Mouse (Mus musculus): ENCODE data around the gene Klhl20. TPM values are rescaled to one million over a fixed set of nuclear protein-coding genes. Genes with fewer than 3 reads are reported as not detected.
A peak's percentile ranks its signal among the peaks of the same experiment; 100 is the strongest.

Gene Klhl20
- polyA plus RNA-seq, 1 experiment from 2014 or later, result 20.9 TPM

- Histone ChIP-seq H3K36me3 (replicated peaks) (no peaks in the 10 kb centered on the region), H3K9me3 (no peaks in the 10 kb centered on the region), H3K27me3 (peaks cover 4% of the 10 kb centered on the region; the same call in 1 of the 2 replicates), H3K4me3 (replicated peaks) (no peak overlapping the region), H3K9ac (no peak overlapping the region), H3K4me1 (0 out of 2 replicates have a peak, but pooled peaks cover 9% of the 10 kb centered on the region), H3K27ac (no peak overlapping the region), H3K4me2 (no peak overlapping the region)
- ATAC-seq (ENCODE audit: low FRiP score), result no peak
- WGBS, result 89% methylated on average over 9 of the region's 9 CpGs
These were observed 8.9 kb upstream of the Klhl20 start for GRCm38 (mm10) chr1:161140026-161140762.

GRCm38 (mm10) chr1:161139496-161139895 is 8.2 kb upstream of the Klhl20 start:
- 89% methylated on average over 2 of the region's 2 CpGs for WGBS
- Histone ChIP-seq H3K27me3 (peaks cover 4% of the 10 kb centered on the region; the same call in 1 of the 2 replicates), H3K9me3 (no peaks in the 10 kb centered on the region), H3K4me1 (0 out of 2 replicates have a peak, but pooled peaks cover 9% of the 10 kb centered on the region), H3K4me2 (no peak overlapping the region), H3K9ac (no peak overlapping the region), H3K4me3 (replicated peaks) (no peak overlapping the region), H3K36me3 (replicated peaks) (no peaks in the 10 kb centered on the region), H3K27ac (no peak overlapping the region)
- no peak for ATAC-seq (ENCODE audit: low FRiP score)

GRCm38 (mm10) chr1:161126461-161126860 is 4.8 kb downstream of the Klhl20 start:
- H3K27me3 ChIP-seq, result no peaks in the 10 kb centered on the region
- ATAC-seq (ENCODE audit: low FRiP score), result no peak
- H3K27ac ChIP-seq, result no peak overlapping the region
- H3K4me2 ChIP-seq, result no peak overlapping the region
- H3K9ac ChIP-seq, result no peak overlapping the region
- peaks cover 13% of the 10 kb centered on the region for H3K4me1 ChIP-seq
- H3K36me3 ChIP-seq (replicated peaks), result peaks cover 5% of the 10 kb centered on the region; the same call in 1 of the 2 replicates
- no peaks in the 10 kb centered on the region for H3K9me3 ChIP-seq
- H3K4me3 ChIP-seq (replicated peaks), result no peak overlapping the region
- 81% methylated on average over 1 of the region's 1 CpGs for WGBS

- no peak for ATAC-seq (ENCODE audit: low FRiP score)
- no peaks in the 10 kb centered on the region for H3K27me3 ChIP-seq
- no peak overlapping the region for H3K4me2 ChIP-seq
- H3K27ac ChIP-seq, result no peak overlapping the region
- H3K9me3 ChIP-seq, result no peaks in the 10 kb centered on the region
- H3K4me3 ChIP-seq (replicated peaks), result no peak overlapping the region
- H3K4me1 ChIP-seq, result no peaks in the 10 kb centered on the region
- WGBS, result 90% methylated on average over 10 of the region's 10 CpGs
- H3K9ac ChIP-seq, result no peak overlapping the region
- H3K36me3 ChIP-seq (replicated peaks), result peaks cover 10% of the 10 kb centered on the region
These were observed 8.5 kb downstream of the Klhl20 start for GRCm38 (mm10) chr1:161122661-161123418.

GRCm38 (mm10) chr1:161114591-161114990 is 16.7 kb downstream of the Klhl20 start:
- Histone ChIP-seq H3K27me3 (no peaks in the 10 kb centered on the region), H3K4me3 (replicated peaks) (no peak overlapping the region), H3K9ac (no peak overlapping the region), H3K4me2 (no peak overlapping the region), H3K36me3 (replicated peaks) (peaks cover under 1% of the 10 kb centered on the region; the same call in 1 of the 2 replicates), H3K27ac (no peak overlapping the region), H3K4me1 (no peaks in the 10 kb centered on the region), H3K9me3 (no peaks in the 10 kb centered on the region)
- ATAC-seq (ENCODE audit: low FRiP score), result no peak

- H3K4me2 ChIP-seq, result no peak overlapping the region
- H3K4me1 ChIP-seq, result no peaks in the 10 kb centered on the region
- no peak overlapping the region for H3K27ac ChIP-seq
- no peak overlapping the region for H3K9ac ChIP-seq
- no peaks in the 10 kb centered on the region for H3K9me3 ChIP-seq
- H3K27me3 ChIP-seq, result no peaks in the 10 kb centered on the region
- WGBS, result 87% methylated on average over 8 of the region's 8 CpGs
- no peak for ATAC-seq (ENCODE audit: low FRiP score)
- H3K36me3 ChIP-seq (replicated peaks), result peaks cover 15% of the 10 kb centered on the region
- no peak overlapping the region for H3K4me3 ChIP-seq (replicated peaks)
These were observed 22.1 kb downstream of the Klhl20 start for GRCm38 (mm10) chr1:161109216-161109615.

- H3K4me1 ChIP-seq, result no peaks in the 10 kb centered on the region
- peaks cover 27% of the 10 kb centered on the region for H3K36me3 ChIP-seq (replicated peaks)
- no peaks in the 10 kb centered on the region for H3K27me3 ChIP-seq
- no peak overlapping the region for H3K9ac ChIP-seq
- no peaks in the 10 kb centered on the region for H3K9me3 ChIP-seq
- H3K4me2 ChIP-seq, result no peak overlapping the region
- ATAC-seq (ENCODE audit: low FRiP score), result no peak
- no peak overlapping the region for H3K4me3 ChIP-seq (replicated peaks)
- 81% methylated on average over 1 of the region's 1 CpGs for WGBS
- no peak overlapping the region for H3K27ac ChIP-seq
These were observed 27.5 kb downstream of the Klhl20 start for GRCm38 (mm10) chr1:161103842-161104241.

GRCm38 (mm10) chr1:161099721-161100405 is 31.4 kb downstream of the Klhl20 start:
- H3K9ac ChIP-seq, result no peak overlapping the region
- no peak for ATAC-seq (ENCODE audit: low FRiP score)

GRCm38 (mm10) chr1:161077243-161077642 is 54.1 kb downstream of the Klhl20 start:
- H3K9me3 ChIP-seq, result no peaks in the 10 kb centered on the region
- no peak overlapping the region for H3K4me2 ChIP-seq
- peaks cover 40% of the 10 kb centered on the region for H3K36me3 ChIP-seq (replicated peaks)
- WGBS, result 90% methylated on average over 3 of the region's 3 CpGs
- H3K9ac ChIP-seq, result no peak overlapping the region
- H3K27ac ChIP-seq, result no peak overlapping the region
- H3K4me1 ChIP-seq, result peaks cover 18% of the 10 kb centered on the region
- H3K4me3 ChIP-seq (replicated peaks), result no peak overlapping the region
- ATAC-seq (ENCODE audit: low FRiP score), result no peak
- H3K27me3 ChIP-seq, result no peaks in the 10 kb centered on the region

More at GRCm38 (mm10) chr1:161099721-161100405, 31.4 kb downstream of the Klhl20 start:
- no peak overlapping the region for H3K4me2 ChIP-seq
- H3K4me3 ChIP-seq (replicated peaks), result no peak overlapping the region
- WGBS, result 95% methylated on average over 4 of the region's 4 CpGs
- H3K36me3 ChIP-seq (replicated peaks), result peaks cover 27% of the 10 kb centered on the region
- no peaks in the 10 kb centered on the region for H3K9me3 ChIP-seq
- H3K4me1 ChIP-seq, result no peaks in the 10 kb centered on the region
- H3K27ac ChIP-seq, result no peak overlapping the region
- H3K27me3 ChIP-seq, result no peaks in the 10 kb centered on the region

- Histone ChIP-seq H3K4me2 (no peak overlapping the region), H3K27ac (no peak overlapping the region), H3K27me3 (no peaks in the 10 kb centered on the region), H3K9me3 (no peaks in the 10 kb centered on the region), H3K9ac (no peak overlapping the region), H3K4me1 (peaks cover 28% of the 10 kb centered on the region), H3K4me3 (replicated peaks) (no peak overlapping the region), H3K36me3 (replicated peaks) (peaks cover 37% of the 10 kb centered on the region)
- no peak for ATAC-seq (ENCODE audit: low FRiP score)
- WGBS, result 91% methylated on average over 6 of the region's 6 CpGs
These were observed 55.1 kb downstream of the Klhl20 start for GRCm38 (mm10) chr1:161076238-161076637.

- under 1% methylated on average over 12 of the region's 12 CpGs for WGBS
- Histone ChIP-seq H3K27ac (no peak overlapping the region), H3K9ac (peak overlapping the region; percentile 82), H3K27me3 (no peaks in the 10 kb centered on the region), H3K9me3 (no peaks in the 10 kb centered on the region), H3K4me3 (replicated peaks) (peak overlapping the region; percentile 73), H3K4me1 (peaks cover 36% of the 10 kb centered on the region), H3K36me3 (replicated peaks) (peaks cover 10% of the 10 kb centered on the region), H3K4me2 (peak overlapping the region; percentile 83)
- ATAC-seq (ENCODE audit: low FRiP score), result no peak
These were observed 60.1 kb downstream of the Klhl20 start for GRCm38 (mm10) chr1:161071272-161071620.
